Mouse (Mus musculus) liver, embryonic 16.5 days (tissue): ENCODE data around the gene Adcy3. TPM values are rescaled to one million over a fixed set of nuclear protein-coding genes. Genes with fewer than 3 reads are reported as not detected.

ENCODE experiments used
- ATAC-seq: fragments of 200-750 bp; cut with Nextera tagmentation; 2 replicates; pipeline ENCODE4 v1.8.0; 2017; ENCODE audit warnings: low read depth, mild to moderate bottlenecking, moderate number of reproducible peaks, moderate library complexity
- H3K27ac ChIP-seq: fragments of 300-500 bp; sonication (generic); 2 replicates; pipeline ENCODE4 v1.5.1; 2014; ENCODE audit warnings: mild to moderate bottlenecking, low read length
- H3K27me3 ChIP-seq: fragments of 300-500 bp; sonication (generic); 2 replicates; pipeline ENCODE4 v1.6.1; 2014; ENCODE audit warnings: low read depth, low read length, mixed read lengths; ENCODE audit not compliant: control insufficient read depth, insufficient read depth
- H3K36me3 ChIP-seq: fragments of 300-500 bp; sonication (generic); 2 replicates; pipeline ENCODE4 v1.6.1; 2014; ENCODE audit warnings: mild to moderate bottlenecking; ENCODE audit not compliant: control insufficient read depth, insufficient read depth
- H3K4me1 ChIP-seq: fragments of 300-500 bp; sonication (generic); 2 replicates; pipeline ENCODE4 v1.6.1; 2014; ENCODE audit warnings: low read depth, low read length, mixed read lengths; ENCODE audit not compliant: control insufficient read depth
- H3K4me2 ChIP-seq: fragments of 300-500 bp; sonication (generic); 2 replicates; pipeline ENCODE4 v1.6.1; 2014; ENCODE audit warnings: low read depth, low read length, mixed read lengths
- H3K4me3 ChIP-seq: fragments of 300-500 bp; sonication (generic); 2 replicates; pipeline ENCODE4 v1.5.1; 2014; ENCODE audit warnings: low read depth, mild to moderate bottlenecking, low read length
- H3K9ac ChIP-seq: fragments of 300-500 bp; sonication (generic); 2 replicates; pipeline ENCODE4 v1.6.1; 2014; ENCODE audit warnings: low read depth, low read length
- H3K9me3 ChIP-seq: fragments of 300-500 bp; sonication (generic); replicated peaks from 2 replicates; pipeline ENCODE4 v1.6.1; 2016; ENCODE audit warnings: low read length; ENCODE audit not compliant: control insufficient read depth
- WGBS: fragments of 180-500 bp; shearing (Covaris S2); extraction: QIAGEN DNeasy Blood & Tissue Kit; methylation state at CpG from one replicate; pipeline ENCODE4 v1.1.7; 2014; ENCODE audit not compliant: insufficient replicate concordance; 5-methylcytosine and 5-hydroxymethylcytosine counted together
- polyA plus RNA-seq: library from polyadenylated mRNA; unstranded; fragments of >200 nt; fragmentation: Nextera tagmentation; extraction: Ambion mirVana; gene quantifications from 2 replicates; pipeline ENCODE4 v1.2.1, GENCODE M21; 2015

Gene Adcy3
- polyA plus RNA-seq, 1 experiment from 2014 or later, result 1.0 TPM

DNA sequence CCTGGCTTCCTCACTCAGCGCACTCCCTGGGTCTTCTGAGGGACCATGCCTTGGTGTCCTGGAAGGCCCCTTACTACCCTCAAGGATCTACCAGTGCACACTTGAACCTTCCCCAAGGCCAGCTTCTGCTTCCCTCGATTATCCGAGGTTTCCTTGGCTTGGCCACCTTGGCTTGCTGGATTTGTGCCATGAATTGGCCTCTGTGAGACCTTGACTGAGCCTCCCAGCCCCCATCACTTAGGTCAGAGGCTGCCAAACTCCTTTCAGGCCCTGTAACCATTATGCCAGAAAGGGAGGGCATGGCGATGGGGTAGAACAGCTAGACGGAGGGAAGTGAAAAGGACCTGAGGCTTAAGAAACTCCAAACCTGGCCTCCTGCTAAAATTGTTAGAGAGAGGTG is 36.7 kb downstream of the Adcy3 start:
- no peak overlapping the region for H3K9ac ChIP-seq
- WGBS, result 64% methylated on average over 5 of the region's 5 CpGs
- ATAC-seq, result no peak
- no peak overlapping the region for H3K4me3 ChIP-seq
- H3K9me3 ChIP-seq, result no peaks in the 10 kb centered on the region
- no peaks in the 10 kb centered on the region for H3K36me3 ChIP-seq
- H3K27me3 ChIP-seq, result no peaks in the 10 kb centered on the region
- H3K4me2 ChIP-seq, result no peak overlapping the region
- H3K4me1 ChIP-seq, result no peaks in the 10 kb centered on the region
- no peak overlapping the region for H3K27ac ChIP-seq

DNA sequence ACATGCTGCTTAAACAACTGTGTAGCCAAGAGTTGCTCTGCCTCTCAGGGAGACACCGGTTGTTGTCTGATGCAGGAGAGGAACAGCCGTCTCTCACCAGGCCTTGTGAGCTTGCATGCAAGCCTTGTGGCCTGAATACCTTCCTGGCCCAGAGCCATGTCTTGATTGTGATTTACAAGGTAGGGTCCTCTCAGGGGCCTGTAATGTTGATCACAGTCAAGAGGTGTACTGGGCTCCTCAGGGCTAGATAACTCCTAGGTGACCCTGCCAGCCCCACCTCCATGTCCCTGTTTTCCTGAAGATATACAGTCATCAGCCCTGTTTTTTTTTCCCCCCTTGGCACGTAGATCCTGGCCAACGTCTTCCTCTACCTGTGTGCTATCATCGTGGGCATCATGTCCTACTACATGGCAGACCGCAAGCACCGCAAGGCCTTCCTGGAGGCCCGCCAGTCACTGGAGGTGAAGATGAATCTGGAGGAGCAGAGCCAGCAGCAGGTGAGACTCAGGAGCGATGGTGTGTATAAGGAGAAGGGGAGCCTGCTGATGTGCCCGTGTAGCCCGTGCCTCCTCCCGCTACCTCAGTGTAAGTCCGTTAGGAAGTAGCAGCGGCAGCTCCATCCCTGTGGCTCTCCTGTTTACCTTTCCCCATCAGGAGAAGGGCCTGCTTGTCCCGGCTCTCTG is 40.3 kb downstream of the Adcy3 start:
- ATAC-seq, result no peak
- WGBS, result 77% methylated on average over 15 of the region's 15 CpGs
- Histone ChIP-seq H3K4me1 (no peaks in the 10 kb centered on the region), H3K27me3 (no peaks in the 10 kb centered on the region), H3K4me3 (no peak overlapping the region), H3K27ac (no peak overlapping the region), H3K36me3 (no peaks in the 10 kb centered on the region), H3K4me2 (no peak overlapping the region), H3K9ac (no peak overlapping the region), H3K9me3 (no peaks in the 10 kb centered on the region)

DNA sequence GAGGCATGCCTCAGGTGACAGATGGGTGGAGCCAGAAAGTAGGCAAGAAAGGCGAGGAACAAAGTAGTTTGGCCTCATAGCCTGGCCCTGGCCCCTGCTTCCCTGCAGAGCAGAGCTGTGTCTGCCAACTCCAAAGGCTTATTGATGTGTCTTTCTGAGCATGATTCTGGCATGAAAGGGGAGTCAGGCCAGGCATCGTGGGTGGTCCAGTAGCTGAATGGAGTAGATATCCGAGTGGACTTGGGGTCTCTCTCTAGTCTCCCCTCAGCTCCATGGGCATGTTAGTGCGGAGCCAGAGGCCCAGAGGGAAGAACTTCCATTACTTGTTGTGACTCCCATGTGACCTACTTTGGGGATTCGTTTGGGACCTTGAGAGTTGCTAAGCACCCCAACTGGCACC is 45.9 kb downstream of the Adcy3 start:
- no peak for ATAC-seq
- 50% methylated on average over 5 of the region's 5 CpGs for WGBS

DNA sequence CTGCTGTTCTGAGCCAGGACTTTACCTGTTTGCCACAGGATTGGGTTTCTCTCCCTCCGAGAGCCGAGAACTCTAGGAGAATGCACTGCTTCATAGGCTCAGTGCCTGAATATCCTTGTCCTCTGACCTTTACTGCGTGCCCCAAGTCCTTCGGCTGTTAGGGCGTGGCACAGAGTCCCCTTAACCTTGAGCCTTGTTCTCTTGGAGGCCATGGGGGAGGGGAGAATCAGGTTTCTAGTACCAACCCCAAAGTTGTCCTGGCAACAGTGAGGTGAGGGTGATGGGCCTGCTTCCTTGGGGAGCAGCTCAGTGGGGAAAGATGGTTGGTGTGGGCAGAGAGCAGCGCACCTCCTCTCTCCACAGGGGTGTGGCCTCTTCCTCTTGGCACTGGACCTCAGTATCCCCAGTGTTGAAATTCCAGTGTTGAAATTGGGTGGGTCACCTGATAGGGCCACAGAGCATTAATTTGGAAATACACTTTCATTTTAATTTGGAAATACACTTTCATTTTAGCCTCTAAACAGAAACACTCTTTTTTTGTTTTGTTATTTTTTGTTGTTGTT is 46.8 kb downstream of the Adcy3 start:
- ATAC-seq, result no peak
- Histone ChIP-seq H3K27me3 (no peaks in the 10 kb centered on the region), H3K9ac (no peak overlapping the region), H3K4me1 (no peaks in the 10 kb centered on the region), H3K4me3 (no peak overlapping the region), H3K4me2 (no peak overlapping the region), H3K9me3 (no peaks in the 10 kb centered on the region), H3K27ac (no peak overlapping the region), H3K36me3 (no peaks in the 10 kb centered on the region)
- 60% methylated on average over 6 of the region's 6 CpGs for WGBS

More for the DNA sequence above, 45.9 kb downstream of the Adcy3 start:
- no peaks in the 10 kb centered on the region for H3K9me3 ChIP-seq
- H3K27ac ChIP-seq, result no peak overlapping the region
- H3K27me3 ChIP-seq, result no peaks in the 10 kb centered on the region
- no peak overlapping the region for H3K4me2 ChIP-seq
- no peak overlapping the region for H3K9ac ChIP-seq
- H3K4me3 ChIP-seq, result no peak overlapping the region
- H3K36me3 ChIP-seq, result no peaks in the 10 kb centered on the region
- no peaks in the 10 kb centered on the region for H3K4me1 ChIP-seq

DNA sequence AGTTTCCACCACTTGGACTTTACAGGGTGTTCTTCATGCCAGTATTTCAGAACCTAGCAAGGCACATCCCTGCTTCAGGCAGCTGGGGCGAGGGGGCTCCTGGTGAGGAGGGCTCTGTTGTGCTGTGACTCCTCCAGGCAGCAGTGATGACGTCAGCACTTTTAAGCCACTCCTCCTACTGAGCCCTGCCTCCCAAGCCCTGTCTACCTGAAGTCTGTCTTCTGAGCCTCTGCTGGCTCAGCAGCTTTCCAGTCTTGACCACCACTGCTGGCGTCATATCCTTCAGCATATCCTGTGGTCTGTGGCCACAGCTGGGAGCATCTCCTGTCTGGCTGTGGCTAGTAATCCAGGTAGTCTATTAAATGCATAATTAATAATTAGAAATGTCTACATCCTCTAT is 47.6 kb downstream of the Adcy3 start:
- WGBS, result 34% methylated on average over 3 of the region's 3 CpGs
- H3K27me3 ChIP-seq, result no peaks in the 10 kb centered on the region
- no peak overlapping the region for H3K4me3 ChIP-seq
- H3K27ac ChIP-seq, result no peak overlapping the region
- H3K4me1 ChIP-seq, result no peaks in the 10 kb centered on the region
- no peaks in the 10 kb centered on the region for H3K36me3 ChIP-seq
- H3K9me3 ChIP-seq, result no peaks in the 10 kb centered on the region
- no peak overlapping the region for H3K4me2 ChIP-seq
- H3K9ac ChIP-seq, result no peak overlapping the region
- no peak for ATAC-seq

DNA sequence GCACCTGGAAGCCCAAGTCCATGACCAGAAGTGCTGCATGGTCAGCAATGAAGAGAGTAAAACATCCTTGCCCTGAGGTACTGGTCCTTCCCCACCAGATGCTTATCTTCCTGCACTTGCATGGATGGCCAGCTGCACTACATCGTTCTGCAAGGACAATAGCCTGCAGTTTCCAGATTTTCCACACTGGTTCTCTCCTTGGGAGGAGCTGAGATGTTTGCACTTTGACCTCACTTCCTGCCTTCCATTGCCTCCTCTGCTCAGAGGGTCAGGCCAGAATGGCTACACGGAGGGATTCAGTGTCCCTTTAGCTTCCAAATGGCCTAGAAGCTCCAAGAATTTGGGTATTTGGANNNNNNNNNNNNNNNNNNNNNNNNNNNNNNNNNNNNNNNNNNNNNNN is 51.7 kb downstream of the Adcy3 start:
- no peaks in the 10 kb centered on the region for H3K27me3 ChIP-seq
- no peak overlapping the region for H3K4me3 ChIP-seq
- no peaks in the 10 kb centered on the region for H3K36me3 ChIP-seq
- ATAC-seq, result no peak
- no peak overlapping the region for H3K27ac ChIP-seq
- H3K4me1 ChIP-seq, result no peaks in the 10 kb centered on the region
- H3K9ac ChIP-seq, result no peak overlapping the region
- no peaks in the 10 kb centered on the region for H3K9me3 ChIP-seq
- WGBS, result 36% methylated on average over 2 of the region's 2 CpGs
- H3K4me2 ChIP-seq, result no peak overlapping the region

DNA sequence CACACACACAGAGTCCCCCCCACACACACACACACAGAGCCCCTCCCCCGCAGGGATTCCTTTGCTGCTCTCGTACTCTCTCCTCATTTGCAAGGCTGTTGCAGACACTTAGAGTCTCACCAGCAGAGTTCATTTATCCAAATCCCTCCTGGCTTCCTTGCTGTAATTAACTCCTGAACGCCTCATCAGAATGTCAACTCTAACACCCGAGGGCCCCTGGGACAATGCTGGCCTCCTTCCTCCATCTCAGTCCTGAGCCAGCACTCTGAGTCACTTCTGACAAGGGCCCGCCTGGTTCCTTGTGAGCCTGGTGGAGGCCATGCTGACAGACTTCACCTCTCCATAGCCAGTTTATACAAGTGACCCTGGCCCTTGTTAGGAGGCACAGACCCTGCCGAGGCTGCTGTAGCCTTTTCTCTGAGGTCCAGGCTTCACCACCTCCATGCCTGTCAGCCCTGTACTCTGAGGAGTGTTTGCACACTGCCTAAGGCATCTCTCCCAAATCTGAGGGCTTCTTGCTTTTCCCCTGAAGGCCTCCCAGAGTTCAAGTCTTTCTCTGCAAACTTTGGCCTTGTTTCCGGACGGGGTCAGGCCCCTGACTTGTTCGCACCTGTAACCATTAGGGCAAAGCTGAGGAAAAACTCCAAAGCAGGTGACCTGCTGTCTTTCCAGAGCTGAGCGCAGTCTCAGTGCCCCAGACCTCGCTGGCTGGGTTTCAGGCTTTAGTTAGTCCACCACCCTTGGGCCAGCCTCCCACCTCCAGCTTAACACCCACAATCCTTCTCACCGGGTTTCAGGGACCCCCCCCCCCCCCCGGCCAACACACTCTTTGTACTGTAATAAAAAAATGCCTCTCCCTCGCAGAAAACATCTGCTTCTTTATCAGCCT is 55.5 kb downstream of the Adcy3 start:
- no peak overlapping the region for H3K4me2 ChIP-seq
- 37% methylated on average over 14 of the region's 14 CpGs for WGBS
- 0 out of 2 replicates have a peak, but pooled peaks have one; percentile 9 for ATAC-seq
- no peak overlapping the region for H3K27ac ChIP-seq
- H3K4me1 ChIP-seq, result no peaks in the 10 kb centered on the region
- H3K4me3 ChIP-seq, result no peak overlapping the region
- no peak overlapping the region for H3K9ac ChIP-seq
- no peaks in the 10 kb centered on the region for H3K27me3 ChIP-seq
- no peaks in the 10 kb centered on the region for H3K36me3 ChIP-seq
- H3K9me3 ChIP-seq, result no peaks in the 10 kb centered on the region

DNA sequence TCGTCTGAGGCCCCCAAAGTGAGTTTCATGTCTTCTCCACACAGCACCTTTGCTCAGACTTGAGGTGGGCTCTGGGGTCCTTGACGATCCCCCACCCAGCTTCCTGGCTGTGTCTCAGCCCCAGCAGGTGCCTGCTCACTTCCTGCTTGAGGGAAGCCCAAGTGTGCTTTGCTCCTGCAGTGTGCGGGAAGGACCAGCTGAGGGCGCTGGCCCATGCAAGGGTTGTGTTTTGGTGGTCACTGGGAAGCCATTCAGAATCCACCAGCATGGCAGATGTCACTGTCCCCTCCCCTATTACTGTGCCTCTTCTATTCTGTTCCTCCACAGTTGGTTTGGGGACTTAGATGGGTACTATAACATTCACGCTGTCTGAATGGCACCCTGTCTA is 56.2 kb downstream of the Adcy3 start:
- Histone ChIP-seq H3K4me2 (no peak overlapping the region), H3K4me1 (no peaks in the 10 kb centered on the region), H3K27ac (no peak overlapping the region), H3K27me3 (no peaks in the 10 kb centered on the region), H3K9me3 (no peaks in the 10 kb centered on the region), H3K4me3 (no peak overlapping the region), H3K9ac (no peak overlapping the region), H3K36me3 (no peaks in the 10 kb centered on the region)
- 33% methylated on average over 5 of the region's 5 CpGs for WGBS
- no peak for ATAC-seq

DNA sequence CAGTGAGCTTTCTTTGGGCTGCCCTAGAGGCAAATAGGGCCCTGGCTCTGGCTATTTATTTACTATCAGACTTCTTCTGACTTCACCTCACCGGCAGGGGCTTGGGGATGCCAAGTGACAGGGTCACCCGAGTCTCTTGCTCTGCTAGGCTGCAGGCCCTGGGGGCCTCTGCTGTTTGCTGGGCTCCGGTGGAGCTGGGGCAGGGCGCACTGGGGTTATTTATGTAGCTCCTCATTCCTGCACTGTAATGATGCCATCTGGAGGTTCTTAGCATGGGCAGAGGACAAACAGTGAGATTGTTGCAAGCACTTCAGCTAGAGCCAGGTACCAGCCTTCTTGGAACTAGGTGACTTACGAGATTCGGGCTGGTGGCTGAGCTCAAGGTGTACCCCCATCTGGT is 59.6 kb downstream of the Adcy3 start:
- Histone ChIP-seq H3K4me3 (no peak overlapping the region), H3K9ac (no peak overlapping the region), H3K4me1 (no peaks in the 10 kb centered on the region), H3K27me3 (no peaks in the 10 kb centered on the region), H3K36me3 (no peaks in the 10 kb centered on the region), H3K9me3 (no peaks in the 10 kb centered on the region), H3K27ac (no peak overlapping the region), H3K4me2 (no peak overlapping the region)
- WGBS, result 62% methylated on average over 6 of the region's 6 CpGs
- no peak for ATAC-seq
